Mouse (Mus musculus): ENCODE data around the gene Cdh18. TPM values are rescaled to one million over a fixed set of nuclear protein-coding genes. Genes with fewer than 3 reads are reported as not detected.

The Cdh18 gene
- total and polyA plus RNA-seq, 3 experiments = not detected

GRCm38 (mm10) chr15:22914444-22914843 lies 365.6 kb downstream of the Cdh18 start:
- Histone ChIP-seq H3K27me3 (ENCODE audit: control insufficient read depth in 1 of 2, insufficient read depth in 2 of 2, low read length in 2 of 2) (no peaks in the 10 kb centered on the region), H3K9ac (ENCODE audit: control insufficient read depth, low read depth, low read length, poor library complexity, severe bottlenecking) (no peak overlapping the region), H3K79me2 (ENCODE audit: control insufficient read depth, insufficient read depth, low read length, poor library complexity) (no peaks in the 10 kb centered on the region), H3K9me3 (replicated peaks; ENCODE audit: insufficient read depth, low read length) (no peaks in the 10 kb centered on the region), H3K36me3 (ENCODE audit: control insufficient read depth in 1 of 2, insufficient read depth in 2 of 2, low read length in 2 of 2) (no peaks in the 10 kb centered on the region), H3K4me1 (ENCODE audit: control insufficient read depth in 1 of 2, insufficient read depth in 2 of 2, low read length in 2 of 2) (no peaks in the 10 kb centered on the region), H3K4me3 (ENCODE audit: control insufficient read depth in 1 of 2, insufficient read depth in 1 of 2, low read depth in 2 of 2, low read length in 2 of 2) (no peak overlapping the region), H3K27ac (ENCODE audit: control insufficient read depth, low read depth, low read length) (no peak overlapping the region)
- TF ChIP-seq NRF1 (IDR thresholded peaks at IDR 0.05; ENCODE audit: insufficient read depth, low read depth, low read length, poor library complexity, severe bottlenecking) (no peak), MAZ (IDR thresholded peaks at IDR 0.05; ENCODE audit: low read depth, low read length) (no peak), TCF12 (IDR thresholded peaks at IDR 0.05; ENCODE audit: low read depth, low read length) (no peak)
- no peak for DNase-seq (ENCODE audit: low read depth, low spot score)

GRCm38 (mm10) chr15:22934293-22934692 lies 385.5 kb downstream of the Cdh18 start:
- TF ChIP-seq TBP (IDR thresholded peaks at IDR 0.05; ENCODE audit: low read depth, low read length) (no peak), MAFK (IDR thresholded peaks at IDR 0.05; ENCODE audit: borderline replicate concordance, low read depth, low read length) (no peak), E2F4 (IDR thresholded peaks at IDR 0.05; ENCODE audit: borderline replicate concordance, low read depth, low read length) (no peak), CTCF (IDR thresholded peaks at IDR 0.05 in 2 of 3, conservative IDR thresholded peaks at IDR 0.05 in 1 of 3; ENCODE audit: control insufficient read depth in 1 of 3, insufficient read depth in 1 of 3, low read depth in 2 of 3, low read length in 3 of 3, poor library complexity in 1 of 3, severe bottlenecking in 1 of 3) (no peak), TAL1 (IDR thresholded peaks at IDR 0.05; ENCODE audit: low read length) (no peak), MAZ (IDR thresholded peaks at IDR 0.05; ENCODE audit: low read depth, low read length) (no peak), MEF2A (IDR thresholded peaks at IDR 0.05; ENCODE audit: extremely low read depth, insufficient replicate concordance, low read depth, low read length, poor library complexity, severe bottlenecking) (no peak), ETS1 (IDR thresholded peaks at IDR 0.05; ENCODE audit: low read depth, low read length) (no peak), USF1 (IDR thresholded peaks at IDR 0.05; ENCODE audit: low read depth, low read length) (no peak), TCF12 (IDR thresholded peaks at IDR 0.05; ENCODE audit: low read depth, low read length) (no peak), NELFE (IDR thresholded peaks at IDR 0.05; ENCODE audit: low read depth, low read length) (no peak), MYB (IDR thresholded peaks at IDR 0.05; ENCODE audit: low read depth, low read length) (no peak)
- Histone ChIP-seq H3K9ac (ENCODE audit: control insufficient read depth, low read depth, low read length, poor library complexity, severe bottlenecking) (no peak overlapping the region), H3K79me2 (ENCODE audit: control insufficient read depth, insufficient read depth, low read length, poor library complexity) (no peaks in the 10 kb centered on the region), H3K27ac (ENCODE audit: control insufficient read depth, low read depth, low read length) (no peak overlapping the region), H3K36me3 (ENCODE audit: control insufficient read depth in 1 of 2, insufficient read depth in 2 of 2, low read length in 2 of 2) (no peaks in the 10 kb centered on the region), H3K27me3 (ENCODE audit: control insufficient read depth in 1 of 2, insufficient read depth in 2 of 2, low read length in 2 of 2) (no peaks in the 10 kb centered on the region), H3K9me3 (replicated peaks; ENCODE audit: insufficient read depth, low read length) (no peaks in the 10 kb centered on the region), H3K4me1 (ENCODE audit: control insufficient read depth in 1 of 2, insufficient read depth in 2 of 2, low read length in 2 of 2) (no peaks in the 10 kb centered on the region; a peak in 1 of 4 replicates), H3K4me3 (ENCODE audit: control insufficient read depth in 1 of 2, insufficient read depth in 1 of 2, low read depth in 2 of 2, low read length in 2 of 2) (no peak overlapping the region)
- no peak for DNase-seq (ENCODE audit: low read depth, low spot score)

- no peaks in the 10 kb centered on the region for H3K4me1 ChIP-seq (ENCODE audit: control insufficient read depth in 1 of 2, insufficient read depth in 2 of 2, low read length in 2 of 2)
- H3K27me3 ChIP-seq (ENCODE audit: control insufficient read depth in 1 of 2, insufficient read depth in 2 of 2, low read length in 2 of 2) = no peaks in the 10 kb centered on the region
- H3K36me3 ChIP-seq (ENCODE audit: control insufficient read depth in 1 of 2, insufficient read depth in 2 of 2, low read length in 2 of 2) = no peaks in the 10 kb centered on the region; a peak in 1 of 4 replicates
- no peak overlapping the region for H3K27ac ChIP-seq (ENCODE audit: control insufficient read depth, low read depth, low read length)
- no peak overlapping the region for H3K9ac ChIP-seq (ENCODE audit: control insufficient read depth, low read depth, low read length, poor library complexity, severe bottlenecking)
- peak; percentile 95 for TF ChIP-seq MAFK (IDR thresholded peaks at IDR 0.05; ENCODE audit: borderline replicate concordance, low read depth, low read length)
- TF ChIP-seq MAX (IDR thresholded peaks at IDR 0.05; ENCODE audit: low read length) = no peak
- TF ChIP-seq SIN3A (IDR thresholded peaks at IDR 0.05; ENCODE audit: low read length) = no peak
- TF ChIP-seq MEF2A (IDR thresholded peaks at IDR 0.05; ENCODE audit: extremely low read depth, insufficient replicate concordance, low read depth, low read length, poor library complexity, severe bottlenecking) = no peak
- TF ChIP-seq CHD1 (IDR thresholded peaks at IDR 0.05; ENCODE audit: low read depth, low read length) = no peak
- TF ChIP-seq NRF1 (IDR thresholded peaks at IDR 0.05; ENCODE audit: insufficient read depth, low read depth, low read length, poor library complexity, severe bottlenecking) = no peak
- no peak for TF ChIP-seq HCFC1 (IDR thresholded peaks at IDR 0.05; ENCODE audit: low read depth, low read length)
- no peak for TF ChIP-seq GABPA (IDR thresholded peaks at IDR 0.05; ENCODE audit: low read depth, low read length)
- DNase-seq (ENCODE audit: low read depth, low spot score) = no peak
- no peaks in the 10 kb centered on the region for H3K9me3 ChIP-seq (replicated peaks; ENCODE audit: insufficient read depth, low read length)
- H3K4me3 ChIP-seq (ENCODE audit: control insufficient read depth in 1 of 2, insufficient read depth in 1 of 2, low read depth in 2 of 2, low read length in 2 of 2) = no peak overlapping the region
- H3K79me2 ChIP-seq (ENCODE audit: control insufficient read depth, insufficient read depth, low read length, poor library complexity) = no peaks in the 10 kb centered on the region
These were observed 398.4 kb downstream of the Cdh18 start for GRCm38 (mm10) chr15:22947234-22947633.
